Mouse (Mus musculus): ENCODE results near the gene Pigo. TPM values are rescaled to one million over a fixed set of nuclear protein-coding genes. Genes with fewer than 3 reads are reported as not detected.

Pigo gene
- polyA plus RNA-seq, 1 experiment = 12.7 TPM

- no peak for DNase-seq (ENCODE audit: low spot score)
These were observed 12.4 kb upstream of the Pigo start for GRCm38 (mm10) chr4:43037860-43038566.

GRCm38 (mm10) chr4:43036356-43036755, 10.7 kb upstream of the Pigo start:
- no peak for DNase-seq (ENCODE audit: low spot score)

GRCm38 (mm10) chr4:43035851-43036250, 10.2 kb upstream of the Pigo start:
- DNase-seq (ENCODE audit: low spot score) = no peak

- DNase-seq (ENCODE audit: low spot score) = no peak
These were observed 7.9 kb upstream of the Pigo start for GRCm38 (mm10) chr4:43033481-43033880.

- no peak for DNase-seq (ENCODE audit: low spot score)
These were observed 6.9 kb upstream of the Pigo start for GRCm38 (mm10) chr4:43032501-43032900.

- peak; percentile 78 for DNase-seq (ENCODE audit: low spot score)
These were observed 5.8 kb upstream of the Pigo start, which contains the start of gene Stoml2 for GRCm38 (mm10) chr4:43031237-43031995. TSS of gene Stoml2 (minus strand) at chr4:43031710.

GRCm38 (mm10) chr4:43030780-43031230, 5.2 kb upstream of the Pigo start:
- DNase-seq (ENCODE audit: low spot score) = no peak

GRCm38 (mm10) chr4:43030352-43030751, 4.7 kb upstream of the Pigo start:
- no peak for DNase-seq (ENCODE audit: low spot score)

- no peak for DNase-seq (ENCODE audit: low spot score)
These were observed 4.1 kb upstream of the Pigo start for GRCm38 (mm10) chr4:43029749-43030148.

GRCm38 (mm10) chr4:43029121-43029520, 3.5 kb upstream of the Pigo start:
- DNase-seq (ENCODE audit: low spot score) = no peak

- DNase-seq (ENCODE audit: low spot score) = no peak
These were observed 946 bp downstream of the Pigo start for GRCm38 (mm10) chr4:43024673-43025072.

- DNase-seq (ENCODE audit: low spot score) = no peak
These were observed 4.3 kb downstream of the Pigo start for GRCm38 (mm10) chr4:43021341-43021740.

GRCm38 (mm10) chr4:43020876-43021275, 4.7 kb downstream of the Pigo start:
- DNase-seq (ENCODE audit: low spot score) = no peak

- no peak for DNase-seq (ENCODE audit: low spot score)
These were observed 5.8 kb downstream of the Pigo start for GRCm38 (mm10) chr4:43019641-43020465.

- no peak for DNase-seq (ENCODE audit: low spot score)
These were observed 6.4 kb downstream of the Pigo start for GRCm38 (mm10) chr4:43019176-43019575.

- DNase-seq (ENCODE audit: low spot score) = no peak
These were observed 7.5 kb downstream of the Pigo start for GRCm38 (mm10) chr4:43018156-43018555.

- DNase-seq (ENCODE audit: low spot score) = no peak
These were observed 13.5 kb downstream of the Pigo start for GRCm38 (mm10) chr4:43012091-43012490.

- DNase-seq (ENCODE audit: low spot score) = peak; percentile 66
These were observed 15.2 kb downstream of the Pigo start, which contains the start of gene Fancg for GRCm38 (mm10) chr4:43010161-43011038. TSS of gene Fancg (minus strand) at chr4:43010506.

GRCm38 (mm10) chr4:43005765-43006164, 19.9 kb downstream of the Pigo start:
- DNase-seq (ENCODE audit: low spot score) = no peak

- DNase-seq (ENCODE audit: low spot score) = no peak
These were observed 20.7 kb downstream of the Pigo start for GRCm38 (mm10) chr4:43004951-43005350.

Data from urinary bladder, adult 2 months (tissue).